Mouse (Mus musculus): ENCODE results near the gene Lgals2. TPM values are rescaled to one million over a fixed set of nuclear protein-coding genes. Genes with fewer than 3 reads are reported as not detected.

The Lgals2 gene
- total RNA-seq, 2 experiments from 2014 or later = not detected

GRCm38 (mm10) chr15:78844791-78845190 lies 10.5 kb downstream of the Lgals2 start:
- no peak for DNase-seq (ENCODE audit: low spot score in 2 of 2)

GRCm38 (mm10) chr15:78843581-78844469 lies 11.5 kb downstream of the Lgals2 start:
- no peak for DNase-seq (ENCODE audit: low spot score in 2 of 2)

GRCm38 (mm10) chr15:78842371-78843163 lies 12.8 kb downstream of the Lgals2 start, which contains the start of gene Cdc42ep1:
Cdc42ep1 (plus strand) TSS chr15:78842624.
- DNase-seq (ENCODE audit: low spot score in 2 of 2) = peak in 1 of 2 experiments; percentile 38

- no peak for DNase-seq (ENCODE audit: low spot score in 2 of 2)
These were observed 14.1 kb downstream of the Lgals2 start for GRCm38 (mm10) chr15:78841161-78841790.

- no peak for DNase-seq (ENCODE audit: low spot score in 2 of 2)
These were observed 14.6 kb downstream of the Lgals2 start for GRCm38 (mm10) chr15:78840751-78841150.

- DNase-seq (ENCODE audit: low spot score in 2 of 2) = no peak
These were observed 15.1 kb downstream of the Lgals2 start for GRCm38 (mm10) chr15:78840241-78840640.

- DNase-seq (ENCODE audit: low spot score in 2 of 2) = no peak
These were observed 15.6 kb downstream of the Lgals2 start for GRCm38 (mm10) chr15:78839744-78840143.

GRCm38 (mm10) chr15:78836086-78836621 lies 19.2 kb downstream of the Lgals2 start:
- no peak for DNase-seq (ENCODE audit: low spot score in 2 of 2)

- no peak for DNase-seq (ENCODE audit: low spot score in 2 of 2)
These were observed 19.9 kb downstream of the Lgals2 start for GRCm38 (mm10) chr15:78835200-78836085.

GRCm38 (mm10) chr15:78834233-78835005 lies 20.9 kb downstream of the Lgals2 start:
- no peak for DNase-seq (ENCODE audit: low spot score in 2 of 2)

- no peak for DNase-seq (ENCODE audit: low spot score in 2 of 2)
These were observed 21.7 kb downstream of the Lgals2 start for GRCm38 (mm10) chr15:78833582-78833981.

GRCm38 (mm10) chr15:78832701-78833123 lies 22.6 kb downstream of the Lgals2 start:
- DNase-seq (ENCODE audit: low spot score in 2 of 2) = peak; percentile 39 to 56

GRCm38 (mm10) chr15:78831720-78832657 lies 23.3 kb downstream of the Lgals2 start:
- DNase-seq (ENCODE audit: low spot score in 2 of 2) = no peak

- DNase-seq (ENCODE audit: low spot score in 2 of 2) = no peak
These were observed 24.3 kb downstream of the Lgals2 start for GRCm38 (mm10) chr15:78830742-78831719.

- no peak for DNase-seq (ENCODE audit: low spot score in 2 of 2)
These were observed 25.7 kb downstream of the Lgals2 start for GRCm38 (mm10) chr15:78829636-78830035.

- no peak for DNase-seq (ENCODE audit: low spot score in 2 of 2)
These were observed 27.0 kb downstream of the Lgals2 start for GRCm38 (mm10) chr15:78828315-78828714.
